Mouse (Mus musculus) spleen, adult 2 months (tissue): ENCODE measurements around the gene Mstn.

ENCODE experiments used
- CTCF ChIP-seq: fragments of 200-500 bp; IDR thresholded peaks from 2 replicates; pipeline ENCODE4 v1.5.1; 2011; ENCODE audit warnings: mild to moderate bottlenecking, inconsistent platforms; ENCODE audit not compliant: insufficient read depth, insufficient read length, insufficient replicate concordance; ENCODE audit errors: extremely low read depth
- POLR2A ChIP-seq: fragments of 200-500 bp; IDR thresholded peaks from 2 replicates; pipeline ENCODE4 v1.6.1; 2011; ENCODE audit warnings: low read depth, low read length, inconsistent platforms

GRCm38 (mm10) chr1:53069726-53070514 lies 8.5 kb downstream of the Mstn start:
- TF ChIP-seq CTCF (no peak), POLR2A (no peak)
